Mouse (Mus musculus): ENCODE measurements at regions not wholly inside any gene's neighbourhood (a gene's known extent, or its start where the extent isn't known, plus 50 kb on each side); places are given as distances from the start of the nearest gene placed in this dataset.

DNA sequence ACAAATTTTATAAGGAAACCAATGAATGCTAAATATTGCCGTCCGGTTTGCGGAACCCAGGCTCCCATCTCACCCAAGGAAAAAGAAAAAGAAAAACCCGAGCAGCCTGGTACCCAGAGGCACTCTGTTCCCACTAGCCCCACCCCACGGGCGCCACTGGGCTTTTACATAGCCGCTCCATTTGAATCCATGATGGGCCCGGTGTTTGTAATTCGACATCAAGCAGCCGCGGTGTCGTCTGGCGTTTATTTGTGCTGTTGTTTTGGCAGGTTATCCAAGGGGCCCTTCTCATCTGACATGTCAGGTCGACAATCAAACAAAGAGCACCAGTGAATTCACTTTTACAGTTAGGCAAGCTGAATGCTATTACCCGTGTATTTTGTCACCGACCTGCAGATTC lies 68.8 kb upstream of the Mgmt start:
- no peak for ATAC-seq (replicated peaks; ENCODE audit: insufficient number of reproducible peaks, low FRiP score, low TSS enrichment, poor library complexity, severe bottlenecking)

DNA sequence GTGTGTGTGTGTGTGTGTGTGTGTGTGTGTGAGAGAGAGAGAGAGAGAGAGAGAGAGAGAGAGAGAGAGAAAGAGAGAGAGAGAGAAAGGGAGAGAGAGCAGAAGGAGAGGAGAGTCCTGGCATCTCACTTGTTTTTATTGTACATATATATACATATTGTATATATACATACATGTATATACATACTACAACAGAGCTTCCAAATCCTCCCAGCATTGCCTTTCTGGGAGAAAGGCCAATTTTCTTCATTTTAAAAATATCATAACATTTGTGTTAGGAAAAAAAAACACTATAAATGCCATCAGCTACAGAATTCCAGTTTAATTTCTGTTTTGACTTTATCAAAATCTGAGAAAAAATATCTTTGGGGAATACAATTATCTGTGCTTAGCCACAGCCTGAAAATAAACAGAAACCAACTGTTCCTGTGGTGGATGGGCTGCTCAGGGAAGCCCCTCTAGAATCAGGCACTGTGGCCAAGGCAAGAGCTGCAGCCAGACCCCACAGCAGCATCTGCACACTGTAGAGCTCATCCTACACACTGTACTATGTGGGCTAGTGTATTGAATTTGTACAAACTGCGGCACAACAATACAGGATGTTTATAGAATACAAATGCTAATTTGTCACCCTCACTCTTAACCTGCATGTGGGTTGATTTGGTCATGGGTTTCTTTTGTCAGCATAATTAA lies 64.6 kb upstream of the Mgmt start:
- no peak for ATAC-seq (replicated peaks; ENCODE audit: insufficient number of reproducible peaks, low FRiP score, low TSS enrichment, poor library complexity, severe bottlenecking)

DNA sequence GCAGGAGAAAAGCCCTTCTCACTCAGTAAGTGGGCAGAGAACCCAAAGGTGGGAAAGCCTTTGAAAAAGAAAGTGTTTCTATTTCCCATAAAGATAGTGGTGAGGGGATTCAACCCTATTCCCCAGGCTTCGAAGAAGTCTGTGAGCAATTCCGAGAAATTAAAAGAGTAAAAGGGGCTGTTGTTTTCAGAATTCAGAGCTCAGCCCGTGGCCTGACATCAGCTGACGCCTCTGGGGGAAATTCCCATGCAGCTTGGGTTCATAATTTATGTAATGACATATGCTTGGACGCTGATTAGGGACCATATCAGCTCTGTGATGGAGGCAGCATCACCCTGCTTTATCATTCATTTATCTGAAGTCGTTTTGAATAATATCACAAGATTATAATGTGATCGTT lies 62.0 kb upstream of the Mgmt start:
- no peak for ATAC-seq (replicated peaks; ENCODE audit: insufficient number of reproducible peaks, low FRiP score, low TSS enrichment, poor library complexity, severe bottlenecking)

- no peak for ATAC-seq (replicated peaks; ENCODE audit: insufficient number of reproducible peaks, low FRiP score, low TSS enrichment, poor library complexity, severe bottlenecking)
Observed at GRCm38 (mm10) chr7:136838971-136839370, 55.4 kb upstream of the Mgmt start.

GRCm38 (mm10) chr7:136840224-136840623 lies 54.2 kb upstream of the Mgmt start:
- no peak for ATAC-seq (replicated peaks; ENCODE audit: insufficient number of reproducible peaks, low FRiP score, low TSS enrichment, poor library complexity, severe bottlenecking)

- ATAC-seq (replicated peaks; ENCODE audit: insufficient number of reproducible peaks, low FRiP score, low TSS enrichment, poor library complexity, severe bottlenecking) = no peak
Observed at GRCm38 (mm10) chr7:136842751-136843150, 51.7 kb upstream of the Mgmt start.

DNA sequence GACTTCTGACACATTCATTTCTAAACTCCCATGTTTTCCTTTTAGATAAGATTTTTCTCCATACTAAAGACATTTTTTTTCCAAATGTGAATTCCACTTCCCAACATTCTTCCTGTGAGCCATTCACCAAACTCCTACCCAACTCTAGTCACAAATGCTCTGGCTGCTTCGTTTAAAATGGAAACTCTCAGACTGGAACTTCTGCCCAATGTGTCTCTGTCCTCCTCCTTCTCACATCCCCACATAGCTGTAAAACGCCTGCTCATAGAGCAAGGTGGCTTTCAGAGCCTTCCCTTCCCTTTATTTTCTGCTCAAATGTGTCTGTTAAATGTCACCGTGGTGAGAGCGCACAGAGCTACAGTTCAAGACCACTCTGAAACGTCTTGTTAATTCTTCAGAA lies 50.1 kb upstream of the Mgmt start:
- ATAC-seq (replicated peaks; ENCODE audit: insufficient number of reproducible peaks, low FRiP score, low TSS enrichment, poor library complexity, severe bottlenecking) = no peak
